Mouse (Mus musculus) bone marrow, adult 2 months (tissue): ENCODE measurements at regions not wholly inside any gene's neighbourhood (a gene's known extent, or its start where the extent isn't known, plus 50 kb on each side); places are given as distances from the start of the nearest gene placed in this dataset.

Experiments used
- CTCF ChIP-seq: fragments of 200-500 bp; IDR thresholded peaks from 2 replicates; pipeline ENCODE4 v1.5.1; 2011; ENCODE audit warnings: low read length, control low read depth; ENCODE audit not compliant: control insufficient read depth, insufficient read depth
- POLR2A ChIP-seq: fragments of 200-500 bp; IDR thresholded peaks from 2 replicates; pipeline ENCODE4 v1.6.1; 2011; ENCODE audit warnings: low read depth, mild to moderate bottlenecking, control low read depth, low read length, borderline replicate concordance; ENCODE audit not compliant: control insufficient read depth

GRCm38 (mm10) chr5:75402631-75403030 lies 172.1 kb upstream of the Kit start:
- TF ChIP-seq CTCF (no peak), POLR2A (no peak)
